Mouse (Mus musculus): ENCODE measurements around the gene Ivd.

DNA sequence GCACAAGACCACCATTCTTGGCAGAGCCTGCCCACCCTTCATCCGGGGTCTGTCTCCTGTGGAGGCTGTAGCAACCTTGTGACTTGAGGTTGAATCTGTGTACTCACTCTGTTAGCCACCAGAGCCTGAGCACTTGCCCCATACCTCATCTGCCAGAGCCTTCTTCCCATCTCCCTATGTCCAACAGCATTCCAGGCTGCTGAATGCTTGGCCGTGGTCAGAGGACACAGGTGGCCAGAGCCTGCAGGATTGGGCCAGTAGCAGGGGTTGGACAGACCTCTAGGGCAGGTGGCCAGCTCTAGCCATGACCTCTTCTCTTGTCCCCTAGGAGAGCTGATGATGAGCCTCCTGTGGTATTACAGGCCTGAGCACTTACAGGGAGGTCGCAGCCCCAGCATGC is 58.7 kb downstream of the Ivd start:
- no peak for TF ChIP-seq CTCF (IDR thresholded peaks at IDR 0.05; ENCODE audit: extremely low read depth, insufficient read length, insufficient replicate concordance, low read depth, low read length)
- no peak for TF ChIP-seq POLR2A (IDR thresholded peaks at IDR 0.05; ENCODE audit: low read depth, low read length)

All from small intestine, adult 2 months (tissue).